Mouse (Mus musculus) stomach, postnatal 0 days (tissue): Measurements from ENCODE around the gene Lingo2.

Experiments
- CTCF ChIP-seq: IDR thresholded peaks from 2 replicates; pipeline ENCODE4 v1.5.1; 2016; ENCODE audit warnings: antibody characterized with exemption, low read depth, mild to moderate bottlenecking, moderate library complexity
- EP300 ChIP-seq: optimal IDR thresholded peaks from 2 replicates; pipeline ENCODE3; 2016; ENCODE audit warnings: antibody characterized with exemption

DNA sequence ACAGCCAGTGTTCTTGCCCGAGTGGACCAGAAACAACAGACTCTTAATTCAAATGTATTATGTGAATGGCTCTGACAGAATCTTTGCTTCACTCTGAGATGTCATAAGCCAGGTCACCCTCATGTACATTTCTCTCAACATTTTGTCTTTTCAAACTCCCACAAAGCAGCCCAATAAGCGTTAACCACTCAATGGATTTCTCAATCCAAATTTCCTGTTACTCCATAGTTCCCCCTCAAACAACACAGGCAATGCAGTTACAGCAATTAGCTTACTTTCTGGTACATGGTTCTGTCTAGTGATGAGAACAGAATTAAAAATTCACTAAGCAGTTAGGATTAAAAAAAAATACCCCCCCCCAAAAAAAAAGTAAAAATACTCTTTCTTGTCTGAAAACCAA lies 638.5 kb downstream of the Lingo2 start:
- no peak for TF ChIP-seq CTCF
- no peak for TF ChIP-seq EP300
